Mouse (Mus musculus) hindbrain, embryonic 15.5 days (tissue): Measurements from ENCODE around the gene Gdf1. TPM values are rescaled to one million over a fixed set of nuclear protein-coding genes. Genes with fewer than 3 reads are reported as not detected.

Experiments
- ATAC-seq: fragments of 200-750 bp; cut with Nextera tagmentation; 2 replicates; pipeline ENCODE4 v1.8.0; 2017; ENCODE audit warnings: low read depth, moderate number of reproducible peaks, moderate TSS enrichment; ENCODE audit not compliant: low FRiP score
- H3K27ac ChIP-seq: fragments of 300-500 bp; sonication (generic); replicated peaks from 2 replicates; pipeline ENCODE4 v1.5.1; 2015; ENCODE audit warnings: mild to moderate bottlenecking, inconsistent platforms
- H3K27me3 ChIP-seq: fragments of 300-500 bp; sonication (generic); 2 replicates; pipeline ENCODE4 v1.6.1; 2015; ENCODE audit warnings: control low read depth, inconsistent platforms
- H3K36me3 ChIP-seq: fragments of 300-500 bp; sonication (generic); 2 replicates; pipeline ENCODE4 v1.6.1; 2015; ENCODE audit warnings: control low read depth, inconsistent platforms
- H3K4me1 ChIP-seq: fragments of 300-500 bp; sonication (generic); replicated peaks from 2 replicates; pipeline ENCODE4 v1.6.1; 2015; ENCODE audit warnings: control low read depth, inconsistent platforms
- H3K4me2 ChIP-seq: fragments of 300-500 bp; sonication (generic); 2 replicates; pipeline ENCODE4 v1.6.1; 2015; ENCODE audit warnings: moderate library complexity, mild to moderate bottlenecking, inconsistent platforms
- H3K4me3 ChIP-seq: fragments of 300-500 bp; sonication (generic); 2 replicates; pipeline ENCODE4 v1.5.1; 2015; ENCODE audit warnings: mild to moderate bottlenecking, inconsistent platforms
- H3K9ac ChIP-seq: fragments of 300-500 bp; sonication (generic); 2 replicates; pipeline ENCODE4 v1.6.1; 2015; ENCODE audit warnings: inconsistent platforms
- H3K9me3 ChIP-seq: fragments of 300-500 bp; sonication (generic); 2 replicates; pipeline ENCODE4 v1.6.1; 2016; ENCODE audit warnings: control low read depth, inconsistent platforms
- WGBS: fragments of 180-500 bp; shearing (Covaris S2); methylation state at CpG from one replicate; pipeline ENCODE4 v1.1.7; 2015; 5-methylcytosine and 5-hydroxymethylcytosine counted together
- polyA plus RNA-seq: library from polyadenylated mRNA; unstranded; fragments of >200 nt; fragmentation: Nextera tagmentation; extraction: Ambion mirVana; gene quantifications from 2 replicates; pipeline ENCODE4 v1.2.1, GENCODE M21; 2015

Gene Gdf1
- polyA plus RNA-seq, 1 experiment from 2014 or later = 7.8 TPM

DNA sequence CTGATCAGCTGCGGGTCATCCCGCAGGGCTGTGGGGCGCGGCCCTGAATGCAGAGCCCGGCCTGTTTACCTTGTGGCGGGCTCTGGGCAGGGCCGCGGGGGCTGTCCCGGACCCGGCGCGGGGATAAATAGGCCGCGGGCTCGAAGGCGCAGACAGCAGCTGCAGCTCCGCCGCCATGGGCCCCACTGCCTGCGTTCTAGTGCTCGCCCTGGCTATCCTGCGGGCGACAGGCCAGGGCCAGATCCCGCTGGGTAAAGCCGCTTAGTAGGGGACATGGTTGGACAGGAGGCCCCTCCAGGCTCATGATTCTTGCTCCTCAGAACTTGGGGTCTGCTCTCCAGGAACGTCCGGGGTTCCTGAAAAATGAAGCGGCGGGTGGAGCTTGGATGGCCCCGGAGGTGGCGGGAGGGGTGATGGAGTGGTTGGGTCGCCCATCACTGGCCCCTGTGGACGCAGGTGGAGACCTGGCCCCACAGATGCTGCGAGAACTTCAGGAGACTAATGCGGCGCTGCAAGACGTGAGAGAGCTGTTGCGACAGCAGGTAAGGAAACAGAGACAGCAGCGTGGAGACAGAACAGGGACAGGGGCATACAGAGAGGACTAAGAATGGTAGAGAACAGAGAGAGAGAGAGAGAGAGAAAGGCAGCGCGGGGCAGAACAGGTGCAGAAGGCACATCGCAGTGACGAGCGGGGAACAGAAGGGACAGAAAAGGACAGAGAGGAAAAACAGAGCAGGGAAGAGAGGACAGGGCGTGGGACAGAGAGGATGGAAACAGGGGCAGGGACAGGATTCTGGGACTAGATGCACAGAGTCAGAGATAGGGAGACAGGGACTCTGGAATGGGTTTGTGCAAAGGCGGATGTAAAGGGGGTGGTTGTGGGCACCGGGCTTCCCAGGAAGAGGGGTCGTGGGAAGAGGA lies 44.0 kb downstream of the Gdf1 start, which contains the start of gene Comp:
Gene Comp, plus strand, starts transcription at position 162 of the 921 bp plus-strand sequence.
- WGBS = 3% methylated on average over 47 of the region's 47 CpGs
- H3K36me3 ChIP-seq = no peaks in the 10 kb centered on the region
- H3K4me3 ChIP-seq = peak within 1 kb of the TSS; percentile 29
- no peaks in the 10 kb centered on the region for H3K9me3 ChIP-seq
- H3K27me3 ChIP-seq = peaks cover 77% of the 10 kb centered on the region
- ATAC-seq = 0 out of 2 replicates have a peak, but pooled peaks have one; percentile 9
- H3K9ac ChIP-seq = no peak within 1 kb of the TSS
- no peak within 1 kb of the TSS for H3K27ac ChIP-seq
- H3K4me2 ChIP-seq = peak within 1 kb of the TSS; percentile 51
- peaks cover 31% of the 10 kb centered on the region for H3K4me1 ChIP-seq

DNA sequence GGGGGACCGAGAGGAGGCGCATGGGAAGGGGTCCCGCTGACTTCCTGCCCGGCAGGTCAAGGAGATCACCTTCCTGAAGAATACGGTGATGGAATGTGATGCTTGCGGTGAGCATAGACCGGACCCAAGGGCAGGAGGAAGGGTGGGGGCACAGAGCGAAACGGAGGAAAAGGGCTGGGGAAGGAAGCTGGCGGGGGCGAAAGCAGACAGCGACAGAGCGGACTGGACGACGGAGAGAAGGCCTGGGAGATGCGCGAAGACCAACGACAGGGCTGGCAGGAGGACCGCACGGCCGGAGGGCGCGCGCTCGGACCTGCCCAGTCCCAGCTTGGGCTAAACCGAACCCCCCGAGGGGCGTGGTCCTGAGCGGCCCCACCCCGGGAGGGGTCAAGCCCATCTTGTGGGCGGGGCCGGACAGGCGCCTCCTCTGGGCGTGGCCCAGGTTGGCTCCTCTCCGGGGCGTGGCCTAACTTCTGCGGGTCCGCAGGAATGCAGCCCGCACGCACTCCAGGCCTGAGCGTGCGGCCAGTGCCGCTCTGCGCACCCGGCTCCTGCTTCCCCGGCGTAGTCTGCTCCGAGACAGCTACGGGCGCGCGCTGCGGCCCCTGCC lies 44.8 kb downstream of the Gdf1 start:
- H3K4me3 ChIP-seq = peak overlapping the region; percentile 29
- peak; percentile 56; the same call in 1 of the 2 replicates for ATAC-seq
- H3K4me2 ChIP-seq = peak overlapping the region; percentile 51
- WGBS = 2% methylated on average over 36 of the region's 53 CpGs
- no peak overlapping the region for H3K27ac ChIP-seq
- no peak overlapping the region for H3K9ac ChIP-seq
- H3K4me1 ChIP-seq = peaks cover 31% of the 10 kb centered on the region
- no peaks in the 10 kb centered on the region for H3K9me3 ChIP-seq
- H3K36me3 ChIP-seq = no peaks in the 10 kb centered on the region
- peaks cover 83% of the 10 kb centered on the region for H3K27me3 ChIP-seq

- Histone ChIP-seq H3K4me2 (no peak overlapping the region), H3K36me3 (no peaks in the 10 kb centered on the region), H3K27ac (no peak overlapping the region), H3K4me3 (no peak overlapping the region), H3K4me1 (peaks cover 31% of the 10 kb centered on the region), H3K9ac (no peak overlapping the region), H3K9me3 (no peaks in the 10 kb centered on the region), H3K27me3 (peaks cover 81% of the 10 kb centered on the region)
- no peak for ATAC-seq
- 8% methylated on average over 35 of the region's 35 CpGs for WGBS
These were observed 45.7 kb downstream of the Gdf1 start for GRCm38 (mm10) chr8:70375212-70375859.

GRCm38 (mm10) chr8:70376275-70376741 lies 46.7 kb downstream of the Gdf1 start:
- Histone ChIP-seq H3K9ac (no peak overlapping the region), H3K4me3 (no peak overlapping the region), H3K27ac (no peak overlapping the region), H3K4me2 (peak overlapping the region; percentile 16; the same call in 1 of the 2 replicates), H3K36me3 (no peaks in the 10 kb centered on the region), H3K9me3 (no peaks in the 10 kb centered on the region), H3K27me3 (peaks cover 78% of the 10 kb centered on the region), H3K4me1 (peaks cover 31% of the 10 kb centered on the region)
- ATAC-seq = no peak
- 9% methylated on average over 37 of the region's 37 CpGs for WGBS

DNA sequence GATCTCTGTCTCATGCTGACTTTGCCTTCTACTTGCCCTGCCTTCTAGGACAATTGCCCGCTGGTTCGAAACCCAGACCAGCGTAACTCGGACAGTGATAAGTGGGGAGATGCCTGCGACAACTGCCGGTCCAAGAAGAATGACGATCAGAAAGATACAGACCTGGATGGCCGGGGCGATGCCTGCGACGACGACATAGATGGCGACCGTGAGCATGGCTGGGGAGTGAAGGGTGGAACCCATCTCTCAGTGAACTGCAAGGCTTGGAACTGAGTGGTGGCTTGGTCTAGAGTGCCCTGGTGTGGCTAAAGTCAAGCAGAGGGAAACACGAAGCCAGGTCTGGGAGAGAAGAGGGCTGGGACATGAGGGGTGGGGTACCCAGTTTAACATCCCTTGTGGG lies 47.4 kb downstream of the Gdf1 start:
- no peaks in the 10 kb centered on the region for H3K9me3 ChIP-seq
- peaks cover 71% of the 10 kb centered on the region for H3K27me3 ChIP-seq
- H3K9ac ChIP-seq = no peak overlapping the region
- no peaks in the 10 kb centered on the region for H3K36me3 ChIP-seq
- no peak overlapping the region for H3K27ac ChIP-seq
- no peak overlapping the region for H3K4me3 ChIP-seq
- no peak overlapping the region for H3K4me2 ChIP-seq
- WGBS = 18% methylated on average over 15 of the region's 15 CpGs
- no peak for ATAC-seq
- peaks cover 31% of the 10 kb centered on the region for H3K4me1 ChIP-seq

DNA sequence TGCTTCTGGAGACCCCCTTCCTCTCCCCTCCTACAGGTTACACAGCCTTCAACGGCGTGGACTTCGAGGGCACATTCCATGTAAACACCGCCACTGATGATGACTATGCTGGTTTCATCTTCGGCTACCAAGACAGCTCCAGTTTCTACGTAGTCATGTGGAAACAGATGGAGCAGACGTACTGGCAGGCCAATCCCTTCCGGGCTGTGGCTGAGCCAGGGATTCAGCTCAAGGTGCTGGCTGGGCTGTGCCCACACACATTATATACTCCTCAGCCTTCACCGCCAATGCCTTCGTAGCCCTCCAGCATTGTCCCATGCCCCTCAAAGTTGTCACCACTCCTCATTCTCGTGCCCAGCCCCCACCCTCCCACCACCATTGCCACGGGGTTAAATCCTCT lies 50.5 kb downstream of the Gdf1 start:
- no peak overlapping the region for H3K27ac ChIP-seq
- H3K4me3 ChIP-seq = no peak overlapping the region
- H3K36me3 ChIP-seq = 0 out of 2 replicates have a peak, but pooled peaks cover 2% of the 10 kb centered on the region
- H3K4me1 ChIP-seq = peaks cover 13% of the 10 kb centered on the region
- WGBS = 86% methylated on average over 12 of the region's 12 CpGs
- no peak for ATAC-seq
- H3K4me2 ChIP-seq = no peak overlapping the region
- no peak overlapping the region for H3K9ac ChIP-seq
- H3K9me3 ChIP-seq = no peaks in the 10 kb centered on the region
- H3K27me3 ChIP-seq = peaks cover 41% of the 10 kb centered on the region

Other genes with a start within 250 kb of the Gdf1 start
- 0.87 and 1.3 TPM in 2 replicates for gene Hapln4, start 246.4 kb upstream of the Gdf1 start, polyA plus RNA-seq
- gene Ncan, start 208.9 kb upstream of the Gdf1 start, polyA plus RNA-seq = 165 and 193 TPM in 2 replicates
- gene Nr2c2ap, start 198.5 kb upstream of the Gdf1 start, polyA plus RNA-seq = 38.3 and 42.8 TPM in 2 replicates
- 13.0 and 13.6 TPM in 2 replicates for gene Rfxank, start 190.7 kb upstream of the Gdf1 start, polyA plus RNA-seq
- gene Borcs8, start 190.3 kb upstream of the Gdf1 start, polyA plus RNA-seq = 54.6 and 55.1 TPM in 2 replicates
- gene Mef2b, start 190.1 kb upstream of the Gdf1 start, polyA plus RNA-seq = 0.48 and 0.80 TPM in 2 replicates
- gene Tmem161a, start 157.5 kb upstream of the Gdf1 start, polyA plus RNA-seq = 47.3 and 53.1 TPM in 2 replicates
- 8.2 and 10.2 TPM in 2 replicates for gene Slc25a42, start 117.5 kb upstream of the Gdf1 start, polyA plus RNA-seq
- 89.2 and 90.9 TPM in 2 replicates for gene Sugp2, start 95.6 kb upstream of the Gdf1 start, polyA plus RNA-seq
- gene Armc6, start 95.4 kb upstream of the Gdf1 start, polyA plus RNA-seq = 107 and 114 TPM in 2 replicates
- gene Homer3, start 47.0 kb upstream of the Gdf1 start, polyA plus RNA-seq = 30.8 and 36.5 TPM in 2 replicates
- gene Ddx49, start 27.3 kb upstream of the Gdf1 start, polyA plus RNA-seq = 44.2 and 46.3 TPM in 2 replicates
- 291 and 295 TPM in 2 replicates for gene Cope, start 27.3 kb upstream of the Gdf1 start, polyA plus RNA-seq
- 37.8 and 43.2 TPM in 2 replicates for gene Cers1, start 14.0 kb upstream of the Gdf1 start, polyA plus RNA-seq
- 14.5 and 15.1 TPM in 2 replicates for gene Upf1, start 23.5 kb downstream of the Gdf1 start, polyA plus RNA-seq
- 0.27 and 0.47 TPM in 2 replicates for gene Comp, start 43.7 kb downstream of the Gdf1 start, polyA plus RNA-seq
- 46.1 and 57.4 TPM in 2 replicates for gene Crtc1, start 109.8 kb downstream of the Gdf1 start, polyA plus RNA-seq
- 29.5 and 33.6 TPM in 2 replicates for gene Klhl26, start 147.2 kb downstream of the Gdf1 start, polyA plus RNA-seq
- gene Tmem59l, start 157.5 kb downstream of the Gdf1 start, polyA plus RNA-seq = 133 and 145 TPM in 2 replicates
- gene Crlf1, start 163.3 kb downstream of the Gdf1 start, polyA plus RNA-seq = 7.0 and 8.6 TPM in 2 replicates
- 161 and 177 TPM in 2 replicates for gene Rex1bd, start 176.9 kb downstream of the Gdf1 start, polyA plus RNA-seq
- gene Uba52, start 181.0 kb downstream of the Gdf1 start, polyA plus RNA-seq = 652 and 684 TPM in 2 replicates
- gene Fkbp8, start 197.9 kb downstream of the Gdf1 start, polyA plus RNA-seq = 393 and 420 TPM in 2 replicates
- 48.5 and 49.0 TPM in 2 replicates for gene Kxd1, start 198.1 kb downstream of the Gdf1 start, polyA plus RNA-seq
- gene Ell, start 209.6 kb downstream of the Gdf1 start, polyA plus RNA-seq = 15.1 and 20.9 TPM in 2 replicates